Mouse (Mus musculus) CH12.LX (cell line): Measurements from ENCODE around the gene Erf. TPM values are rescaled to one million over a fixed set of nuclear protein-coding genes. Genes with fewer than 3 reads are reported as not detected.

Experiments used
- DNase-seq: peaks from one replicate; pipeline ENCODE4 v3.0.0-alpha.2; 2013; ENCODE audit errors: extremely low read depth
- H3K27ac ChIP-seq: 2 replicates; pipeline ENCODE4 v1.5.1; 2012; ENCODE audit warnings: low read depth, mild to moderate bottlenecking, control low read depth, moderate library complexity; ENCODE audit not compliant: insufficient read depth
- H3K27me3 ChIP-seq: replicated peaks from 2 replicates; pipeline ENCODE3; 2012; ENCODE audit warnings: inconsistent platforms
- H3K36me3 ChIP-seq, 2 experiments: replicated peaks in 1 of 2; 2 replicates each; pipeline versions ENCODE3 to v1.6.1; 2012; ENCODE audit warnings: inconsistent platforms in 1 of 2, low read length in 1 of 2, mild to moderate bottlenecking in 1 of 2, mixed read lengths in 1 of 2, moderate library complexity in 1 of 2; ENCODE audit not compliant: control insufficient read depth in 1 of 2, insufficient read depth in 1 of 2
- H3K4me1 ChIP-seq, 2 experiments: 2 replicates each; pipeline ENCODE4 v1.6.1; 2012; ENCODE audit warnings: inconsistent platforms in 1 of 2, moderate library complexity in 1 of 2; ENCODE audit not compliant: insufficient read depth in 2 of 2, control insufficient read depth in 1 of 2
- H3K4me2 ChIP-seq: 2 replicates; pipeline ENCODE4 v1.6.1; 2012; ENCODE audit warnings: low read depth, mild to moderate bottlenecking, control low read depth; ENCODE audit not compliant: poor library complexity, insufficient read depth, severe bottlenecking
- H3K4me3 ChIP-seq, 3 experiments: fragments of 150-350 bp in 1 of 3; sonication (generic) in 1 of 3; replicated peaks in 1 of 3; 2 replicates each; pipeline versions ENCODE3 to v1.5.1; 2011 to 2012; ENCODE audit warnings: low read depth in 2 of 3, low read length in 2 of 3, mild to moderate bottlenecking in 2 of 3, moderate library complexity in 2 of 3, control low read depth in 1 of 3, improper control_type of control experiment in 1 of 3, inconsistent platforms in 1 of 3, mixed read lengths in 1 of 3; ENCODE audit not compliant: poor library complexity in 1 of 3
- H3K79me2 ChIP-seq: replicated peaks from 2 replicates; pipeline ENCODE4 v1.6.1; 2012; ENCODE audit warnings: mild to moderate bottlenecking, moderate library complexity; ENCODE audit not compliant: control insufficient read depth, poor library complexity, insufficient read depth, severe bottlenecking; ENCODE audit errors: extremely low read depth
- H3K9ac ChIP-seq: 2 replicates; pipeline ENCODE4 v1.6.1; 2012; ENCODE audit warnings: low read depth, mild to moderate bottlenecking, control low read depth, moderate library complexity; ENCODE audit not compliant: insufficient read depth
- H3K9me3 ChIP-seq: replicated peaks from 2 replicates; pipeline ENCODE3; 2012; ENCODE audit warnings: low read length, inconsistent platforms, mixed read lengths
- BHLHE40 ChIP-seq: IDR thresholded peaks from 2 replicates; pipeline ENCODE4 v1.6.1; 2011; ENCODE audit warnings: mild to moderate bottlenecking, low read depth, low read length, improper control_type of control experiment
- CHD1 ChIP-seq: IDR thresholded peaks from 2 replicates; pipeline ENCODE4 v1.6.1; 2012; ENCODE audit warnings: low read depth, low read length, improper control_type of control experiment, inconsistent platforms
- CHD2 ChIP-seq: IDR thresholded peaks from 2 replicates; pipeline ENCODE4 v1.6.1; 2011; ENCODE audit warnings: low read length, improper control_type of control experiment
- CTCF ChIP-seq, 2 experiments: IDR thresholded peaks in 1 of 2; conservative IDR thresholded peaks in 1 of 2; 2 replicates each; pipeline ENCODE4 v1.5.1; 2011 to 2012; ENCODE audit warnings: low read depth in 2 of 2, low read length in 2 of 2, improper control_type of control experiment in 1 of 2, inconsistent platforms in 1 of 2, mild to moderate bottlenecking in 1 of 2, moderate library complexity in 1 of 2
- ELF1 ChIP-seq: IDR thresholded peaks from 2 replicates; pipeline ENCODE4 v1.6.1; 2014; ENCODE audit warnings: low read depth, mild to moderate bottlenecking, inconsistent platforms, low read length, improper control_type of control experiment
- EP300 ChIP-seq: IDR thresholded peaks from 2 replicates; pipeline ENCODE4 v1.6.1; 2011; ENCODE audit warnings: low read length, improper control_type of control experiment
- ETS1 ChIP-seq: conservative IDR thresholded peaks from 2 replicates; pipeline ENCODE4 v1.6.1; 2012; ENCODE audit warnings: low read depth, mild to moderate bottlenecking, inconsistent platforms, low read length, improper control_type of control experiment, moderate library complexity
- GABPA ChIP-seq: IDR thresholded peaks from 2 replicates; pipeline ENCODE4 v1.6.1; 2012; ENCODE audit warnings: low read depth, low read length, improper control_type of control experiment, inconsistent platforms; ENCODE audit not compliant: insufficient replicate concordance
- HCFC1 ChIP-seq: IDR thresholded peaks from 2 replicates; pipeline ENCODE4 v1.6.1; 2012; ENCODE audit warnings: low read depth, mild to moderate bottlenecking, inconsistent platforms, low read length, improper control_type of control experiment
- IRF4 ChIP-seq: IDR thresholded peaks from 2 replicates; pipeline ENCODE4 v1.6.1; 2014; ENCODE audit warnings: low read depth, mild to moderate bottlenecking, inconsistent platforms, low read length, improper control_type of control experiment
- JUN ChIP-seq: IDR thresholded peaks from 2 replicates; pipeline ENCODE4 v1.6.1; 2011; ENCODE audit warnings: low read depth, mild to moderate bottlenecking, low read length, improper control_type of control experiment, moderate library complexity; ENCODE audit not compliant: insufficient read depth
- JUND ChIP-seq: conservative IDR thresholded peaks from 2 replicates; pipeline ENCODE4 v1.6.1; 2011; ENCODE audit warnings: low read depth, low read length, improper control_type of control experiment
- KAT2A ChIP-seq: IDR thresholded peaks from 2 replicates; pipeline ENCODE4 v1.6.1; 2012; ENCODE audit warnings: low read length, improper control_type of control experiment, inconsistent platforms; ENCODE audit not compliant: insufficient replicate concordance
- MAFK ChIP-seq: IDR thresholded peaks from 2 replicates; pipeline ENCODE4 v1.6.1; 2011; ENCODE audit warnings: low read length, improper control_type of control experiment; ENCODE audit not compliant: insufficient replicate concordance
- MXI1 ChIP-seq: IDR thresholded peaks from 2 replicates; pipeline ENCODE4 v1.6.1; 2011; ENCODE audit warnings: mild to moderate bottlenecking, low read depth, low read length, improper control_type of control experiment
- MYC ChIP-seq: IDR thresholded peaks from 2 replicates; pipeline ENCODE4 v1.6.1; 2011; ENCODE audit warnings: low read depth, mild to moderate bottlenecking, improper control_type of control experiment, low read length
- NELFE ChIP-seq: IDR thresholded peaks from 2 replicates; pipeline ENCODE4 v1.6.1; 2011; ENCODE audit warnings: low read depth, low read length, improper control_type of control experiment
- NRF1 ChIP-seq: IDR thresholded peaks from 2 replicates; pipeline ENCODE4 v1.6.1; 2014; ENCODE audit warnings: low read depth, mild to moderate bottlenecking, inconsistent platforms, low read length, improper control_type of control experiment, moderate library complexity
- PAX5 ChIP-seq: IDR thresholded peaks from 2 replicates; pipeline ENCODE4 v1.6.1; 2012; ENCODE audit warnings: low read length, inconsistent platforms, mixed read lengths
- POLR2A ChIP-seq: IDR thresholded peaks from 2 replicates; pipeline ENCODE4 v1.6.1; 2011; ENCODE audit warnings: low read depth, mild to moderate bottlenecking, improper control_type of control experiment, low read length
- POLR2AphosphoS2 ChIP-seq: IDR thresholded peaks from 2 replicates; pipeline ENCODE4 v1.6.1; 2011; ENCODE audit warnings: low read depth, low read length, improper control_type of control experiment
- RAD21 ChIP-seq: IDR thresholded peaks from 2 replicates; pipeline ENCODE4 v1.6.1; 2011; ENCODE audit warnings: low read depth, mild to moderate bottlenecking, low read length, improper control_type of control experiment, moderate library complexity
- RCOR1 ChIP-seq: conservative IDR thresholded peaks from 2 replicates; pipeline ENCODE4 v1.6.1; 2012; ENCODE audit warnings: low read depth, mild to moderate bottlenecking, inconsistent platforms, low read length, improper control_type of control experiment
- TBP ChIP-seq: conservative IDR thresholded peaks from 2 replicates; pipeline ENCODE4 v1.6.1; 2011; ENCODE audit warnings: low read depth, low read length, improper control_type of control experiment
- UBTF ChIP-seq: IDR thresholded peaks from 2 replicates; pipeline ENCODE4 v1.6.1; 2012; ENCODE audit warnings: low read depth, mild to moderate bottlenecking, inconsistent platforms, low read length, improper control_type of control experiment, moderate library complexity
- USF1 ChIP-seq: IDR thresholded peaks from 2 replicates; pipeline ENCODE4 v1.6.1; 2014; ENCODE audit warnings: low read depth, mild to moderate bottlenecking, inconsistent platforms, low read length, improper control_type of control experiment
- USF2 ChIP-seq: conservative IDR thresholded peaks from 2 replicates; pipeline ENCODE4 v1.6.1; 2011; ENCODE audit warnings: low read depth, low read length, improper control_type of control experiment
- ZC3H11A ChIP-seq: IDR thresholded peaks from 2 replicates; pipeline ENCODE4 v1.6.1; 2012; ENCODE audit warnings: low read depth, mild to moderate bottlenecking, inconsistent platforms, low read length, improper control_type of control experiment
- ZKSCAN1 ChIP-seq: IDR thresholded peaks from 2 replicates; pipeline ENCODE4 v1.6.1; 2012; ENCODE audit warnings: low read depth, inconsistent platforms, low read length, improper control_type of control experiment, borderline replicate concordance
- ZMIZ1 ChIP-seq: IDR thresholded peaks from 2 replicates; pipeline ENCODE4 v1.6.1; 2012; ENCODE audit warnings: low read depth, mild to moderate bottlenecking, inconsistent platforms, low read length, improper control_type of control experiment
- ZNF384 ChIP-seq: IDR thresholded peaks from 2 replicates; pipeline ENCODE4 v1.6.1; 2012; ENCODE audit warnings: low read depth, low read length, improper control_type of control experiment, inconsistent platforms
- dilution Hi-C: fragments of 300-500 bp; cut with MboI; formaldehyde crosslinking; loops from 2 replicates; pipeline ENCODE4 v1.14.3; 2020; ENCODE audit warnings: low sequenced_read_pairs; ENCODE audit not compliant: extremely low pct_unique_long_range_greater_than_20kb, extremely low pct_ligation_motif_present
- in situ Hi-C: fragments of 300-500 bp; cut with MboI; formaldehyde crosslinking; loops from 3 replicates; pipeline ENCODE4 v1.14.3; 2019; ENCODE audit warnings: low sequenced_read_pairs, low pct_ligation_motif_present, low pct_unique_long_range_greater_than_20kb, mixed read lengths
- polyA plus RNA-seq: library from polyadenylated mRNA; unstranded; fragments of >175 nt; gene quantifications from 2 replicates; pipeline ENCODE4 v1.2.1, GENCODE M21; 2012; ENCODE audit warnings: low read depth; ENCODE audit not compliant: insufficient read length
- total RNA-seq, 2 experiments: library from RNA; depleted of rRNA; stranded (reverse); fragments of 300-350 nt in 1 of 2; fragments of >200 nt in 1 of 2; gene quantifications; 2 replicates each; pipeline ENCODE4 v1.2.3; 2012 to 2014

Gene Erf
- total and polyA plus RNA-seq, 3 experiments = 6.1 to 15.4 (median 13.2) TPM

- H3K4me2 ChIP-seq = no peak overlapping the region
- TF ChIP-seq PAX5 = no peak
- TF ChIP-seq, all 38 proteins: peak for 0
- Histone ChIP-seq H3K9me3 (no peaks in the 10 kb centered on the region), H3K4me1 (peaks cover 3 to 17% of the 10 kb centered on the region in 2 experiments), H3K27me3 (no peaks in the 10 kb centered on the region), H3K9ac (no peak overlapping the region), H3K27ac (no peak overlapping the region), H3K79me2 (peaks cover 18% of the 10 kb centered on the region), H3K36me3 (peaks cover 12 to 38% of the 10 kb centered on the region in 2 experiments), H3K4me3 (no peak overlapping the region)
- dilution Hi-C loops (no loop called here), in situ Hi-C loops (loop anchor here (5.0 kb wide), 1 partner anchor 37 kb away; no protein-coding TSS in a partner anchor)
- DNase-seq = no peak
Measured at GRCm38 (mm10) chr7:25240631-25241030, 9.9 kb downstream of the Erf start.

- Histone ChIP-seq H3K9ac (peak overlapping the region; percentile 96), H3K27ac (peak overlapping the region; percentile 78), H3K9me3 (no peaks in the 10 kb centered on the region), H3K36me3 (peaks cover 13 to 38% of the 10 kb centered on the region in 2 experiments), H3K4me2 (peak overlapping the region; percentile 94), H3K27me3 (no peaks in the 10 kb centered on the region), H3K79me2 (peaks cover 33% of the 10 kb centered on the region), H3K4me1 (peaks cover 6 to 33% of the 10 kb centered on the region in 2 experiments), H3K4me3 (peak overlapping the region; percentile 41 to 88 (median 79))
- peak; percentile 96 for DNase-seq
- in situ Hi-C loops (no loop called here), dilution Hi-C loops (no loop called here)
- TF ChIP-seq TBP = 0 out of 2 replicates have a peak, but pooled peaks have one; percentile 53
- TF ChIP-seq IRF4 = peak; percentile 63
- 0 out of 2 replicates have a peak, but pooled peaks have one; percentile 28 for TF ChIP-seq NELFE
- no peak for TF ChIP-seq JUN
- peak; percentile 80 for TF ChIP-seq MXI1
- peak; percentile 96 for TF ChIP-seq HCFC1
- no peak for TF ChIP-seq CHD1
- peak; percentile 86 for TF ChIP-seq MYC
- TF ChIP-seq POLR2A = peak; percentile 69
- no peak for TF ChIP-seq PAX5
- TF ChIP-seq POLR2AphosphoS2 = no peak
- TF ChIP-seq ETS1 = no peak
- peak; percentile 20; the same call in 1 of the 2 replicates for TF ChIP-seq GABPA
- no peak for TF ChIP-seq EP300
- peak; percentile 92; the same call in 1 of the 2 replicates for TF ChIP-seq KAT2A
- TF ChIP-seq CTCF (conservative IDR thresholded peaks at IDR 0.05 in 1 of 2, IDR thresholded peaks at IDR 0.05 in 1 of 2; ENCODE audit: low read depth in 2 of 2, low read length in 2 of 2) = peak in 1 of 2 experiments; percentile 91; a peak in 2 of 4 replicates
- peak; percentile 96 for TF ChIP-seq ELF1
- peak; percentile 29; the same call in 1 of the 2 replicates for TF ChIP-seq CHD2
- TF ChIP-seq JUND = no peak
- TF ChIP-seq BHLHE40 = peak; percentile 58
- TF ChIP-seq RAD21 = peak; percentile 69
- TF ChIP-seq MAFK = no peak
- no peak for TF ChIP-seq USF1
- TF ChIP-seq ZKSCAN1 = no peak
- no peak for TF ChIP-seq USF2
- TF ChIP-seq NRF1 = peak; percentile 43; the same call in 1 of the 2 replicates
- TF ChIP-seq ZNF384 = no peak
- no peak for TF ChIP-seq RCOR1
- TF ChIP-seq ZC3H11A = peak; percentile 26; the same call in 1 of the 2 replicates
- no peak for TF ChIP-seq ZMIZ1
- no peak for TF ChIP-seq UBTF
Measured at GRCm38 (mm10) chr7:25238829-25239623, 11.5 kb downstream of the Erf start.
